Mouse (Mus musculus): ENCODE measurements around the gene Susd3.

DNA sequence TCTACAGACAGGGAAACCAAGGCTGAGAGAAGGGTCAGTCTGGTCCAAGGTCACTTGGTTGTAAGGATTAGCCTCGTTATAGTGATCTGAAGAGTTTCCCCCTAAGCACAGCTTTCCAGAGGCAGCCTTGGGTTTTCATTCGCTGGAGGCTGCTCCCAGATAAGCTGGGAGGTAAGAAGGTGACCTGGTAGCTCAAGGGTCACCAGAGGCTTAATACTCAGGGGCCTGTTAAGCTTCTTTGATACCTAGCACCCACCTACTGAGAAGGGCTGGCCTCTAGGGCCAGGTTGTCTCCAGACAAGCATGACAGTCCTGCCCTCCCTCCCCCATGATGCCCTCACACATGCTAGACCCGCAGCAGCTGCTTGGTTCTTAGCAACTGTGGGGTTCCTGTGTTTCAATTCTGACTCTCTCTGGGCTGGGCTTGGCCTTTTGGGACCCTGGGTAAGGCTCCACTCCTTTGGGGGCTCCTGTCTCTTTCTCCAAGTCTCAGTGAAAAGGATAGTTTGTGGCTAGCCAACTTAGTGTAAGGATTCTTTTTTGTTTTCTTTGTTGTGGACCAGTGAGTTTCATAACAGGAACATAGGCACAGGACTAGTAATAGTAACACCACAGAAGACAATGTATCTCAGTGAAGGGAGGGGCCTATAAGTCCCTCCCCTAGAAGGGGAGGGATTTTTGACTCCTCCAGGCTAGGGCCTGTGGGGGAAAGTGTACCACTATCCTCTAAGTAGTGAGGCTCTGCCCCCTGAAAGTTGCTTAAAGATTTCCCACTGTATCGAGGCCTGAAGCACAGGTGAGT is 2.4 kb upstream of the Susd3 start:
- TF ChIP-seq CTCF (IDR thresholded peaks at IDR 0.05; ENCODE audit: low read depth, low read length), result no peak
- TF ChIP-seq GATA2 (IDR thresholded peaks at IDR 0.05; ENCODE audit: borderline replicate concordance, low read depth, low read length), result no peak
